Mouse (Mus musculus) stomach, postnatal 0 days (tissue): ENCODE measurements at regions not wholly inside any gene's neighbourhood (a gene's known extent, or its start where the extent isn't known, plus 50 kb on each side); places are given as distances from the start of the nearest gene placed in this dataset.

Experiments
- CTCF ChIP-seq: IDR thresholded peaks from 2 replicates; pipeline ENCODE4 v1.5.1; 2016; ENCODE audit warnings: antibody characterized with exemption, low read depth, mild to moderate bottlenecking, moderate library complexity
- EP300 ChIP-seq: optimal IDR thresholded peaks from 2 replicates; pipeline ENCODE3; 2016; ENCODE audit warnings: antibody characterized with exemption

DNA sequence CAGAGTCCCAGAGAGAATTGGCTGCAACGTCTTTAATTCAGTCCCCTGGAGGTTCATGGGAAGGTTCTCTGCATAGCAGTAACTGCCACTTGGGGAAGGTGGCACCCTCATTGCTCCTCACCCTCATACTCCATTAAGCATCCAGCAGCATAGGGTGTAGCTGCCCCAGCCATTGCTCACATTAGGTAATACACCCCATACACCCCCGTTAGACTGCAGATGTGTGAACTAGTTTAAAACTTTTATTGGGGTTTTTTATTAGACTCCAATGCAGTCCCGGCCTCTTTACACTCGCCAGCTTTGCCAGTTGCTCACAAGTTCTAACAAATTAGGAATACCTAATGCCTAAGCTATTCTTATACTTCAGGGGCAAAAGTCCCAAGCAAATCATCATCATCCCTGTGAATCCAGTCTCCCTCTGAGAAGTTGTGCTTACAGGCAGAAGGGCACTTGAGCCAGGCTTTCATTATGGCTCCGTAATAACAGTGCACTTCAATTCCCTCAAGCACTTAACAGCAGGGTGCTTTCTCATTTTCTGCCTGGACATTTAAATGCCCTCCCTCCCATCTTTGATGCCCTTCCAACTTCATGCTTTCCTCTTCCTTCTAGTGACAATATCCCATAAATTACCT is 265.7 kb downstream of the Lyplal1 start:
- TF ChIP-seq CTCF (no peak), EP300 (no peak)
